Mouse (Mus musculus): ENCODE measurements at regions not wholly inside any gene's neighbourhood (a gene's known extent, or its start where the extent isn't known, plus 50 kb on each side); places are given as distances from the start of the nearest gene placed in this dataset.

DNA sequence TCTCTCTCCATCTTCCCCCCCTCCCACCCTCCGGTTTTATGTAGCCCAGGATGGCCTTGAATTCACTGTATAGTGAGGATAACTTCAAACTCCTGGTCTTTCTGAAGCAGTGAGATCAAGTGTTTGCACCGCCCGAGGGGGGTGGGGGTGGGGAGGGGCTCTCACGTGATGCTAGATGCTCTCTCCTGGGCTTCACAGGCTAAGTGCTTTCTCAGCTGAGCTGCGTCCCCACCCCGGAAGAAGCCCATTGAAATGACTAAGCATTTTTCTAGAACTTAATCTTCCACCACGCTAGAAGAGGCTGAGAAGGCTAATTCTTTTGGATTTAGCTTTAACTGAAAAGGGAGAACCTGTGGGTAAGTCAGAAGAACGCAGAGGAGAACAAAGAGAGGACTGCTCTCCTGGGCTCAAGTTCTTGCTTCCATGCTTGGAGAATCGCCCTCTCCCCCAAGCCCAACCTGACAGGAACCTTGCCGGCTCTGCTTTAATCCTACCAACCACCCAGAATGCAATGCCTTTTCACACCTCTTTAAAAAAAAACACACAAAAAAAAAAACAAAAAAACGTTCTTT is 79.7 kb downstream of the Bbs10 start:
- TF ChIP-seq CTCF (IDR thresholded peaks at IDR 0.05; ENCODE audit: low read depth, low read length) (no peak), POLR2AphosphoS5 (IDR thresholded peaks at IDR 0.05; ENCODE audit: insufficient replicate concordance, low read depth, low read length) (no peak), TAL1 (conservative IDR thresholded peaks at IDR 0.05; ENCODE audit: low read depth, low read length) (no peak)

All from G1E (cell line).